Mouse (Mus musculus) heart, postnatal 0 days (tissue): ENCODE data around the gene Tmem135.

ENCODE experiments used
- CTCF ChIP-seq: IDR thresholded peaks from 2 replicates; pipeline ENCODE4 v1.5.1; 2016; ENCODE audit warnings: antibody characterized with exemption, control low read depth, low read depth
- EP300 ChIP-seq: IDR thresholded peaks from 2 replicates; pipeline ENCODE4 v1.6.1; 2016; ENCODE audit warnings: antibody characterized with exemption, low read depth

DNA sequence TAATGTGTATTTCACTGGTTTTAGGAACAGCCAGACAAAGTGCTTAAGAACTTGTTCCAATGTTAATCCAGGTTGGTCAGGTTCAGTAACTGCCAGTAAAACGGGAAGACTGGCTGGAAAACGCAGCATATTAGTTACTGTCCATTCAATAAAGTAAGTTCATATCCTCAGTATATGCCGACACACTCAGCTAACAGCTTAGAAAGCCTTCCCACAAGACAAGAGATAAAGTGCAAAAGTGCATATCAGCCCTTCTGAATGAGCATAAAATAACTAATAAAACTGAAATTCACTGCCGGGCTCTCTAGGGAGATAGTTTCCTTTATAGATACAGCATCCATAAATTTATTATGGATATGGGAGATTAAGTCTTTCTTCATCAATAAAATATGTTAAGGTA, 161.5 kb downstream of the Tmem135 start:
- no peak for TF ChIP-seq CTCF
- no peak for TF ChIP-seq EP300
